Mouse (Mus musculus) kidney, postnatal 14 days (tissue): ENCODE measurements at regions not wholly inside any gene's neighbourhood (a gene's known extent, or its start where the extent isn't known, plus 50 kb on each side); places are given as distances from the start of the nearest gene placed in this dataset.
"Not testable (repeated sequence)": the region's sequence is repeated elsewhere in the genome, so short reads cannot be mapped to it uniquely, and the experiment has no call there.

Source experiments
- DNase-seq: peaks from one replicate; pipeline ENCODE4 v3.0.0; 2022; ENCODE audit warnings: mixed read lengths

- no peak for DNase-seq
Measured at GRCm38 (mm10) chr17:82367876-82368275, 629.7 kb upstream of the Slc8a1 start.

GRCm38 (mm10) chr17:82366001-82366400, 627.8 kb upstream of the Slc8a1 start:
- DNase-seq = no peak

DNA sequence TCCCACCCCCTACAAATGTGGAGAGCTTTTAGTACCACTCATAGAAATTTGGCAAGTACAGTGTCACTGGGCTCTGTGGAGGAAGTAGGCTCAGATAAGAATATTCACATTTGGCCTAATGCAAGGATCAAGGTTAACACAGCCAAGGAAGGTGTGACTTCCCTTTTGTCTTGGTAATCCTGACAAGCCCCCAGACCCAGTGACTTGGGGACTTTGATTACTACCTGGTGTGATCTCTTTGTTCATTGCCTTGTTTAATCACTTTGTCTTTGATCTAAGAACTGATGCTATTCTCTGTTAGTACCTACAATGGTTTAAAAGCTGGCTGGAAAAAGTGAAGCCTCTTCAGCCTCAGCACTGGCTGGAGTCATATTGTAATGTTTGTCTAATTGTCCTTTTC, 610.5 kb upstream of the Slc8a1 start:
- DNase-seq = no peak

DNA sequence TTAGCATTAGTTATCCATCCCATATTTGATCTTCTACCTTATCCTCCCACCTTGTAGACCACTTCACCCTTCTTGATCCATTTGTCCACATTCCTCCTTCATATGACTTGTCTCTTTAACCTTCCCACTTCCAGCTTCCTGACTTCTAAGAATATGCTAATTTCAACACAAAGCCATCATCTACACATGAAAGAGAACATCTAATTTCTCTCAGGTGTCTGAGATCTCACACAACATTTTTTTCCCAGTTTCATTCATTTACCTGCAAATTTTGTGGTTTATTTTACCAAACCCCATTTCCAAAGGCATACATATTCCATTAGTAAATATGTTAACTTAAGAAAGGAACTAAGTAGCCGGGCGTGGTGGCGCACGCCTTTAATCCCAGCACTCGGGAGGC, 593.3 kb upstream of the Slc8a1 start:
- no peak for DNase-seq

DNA sequence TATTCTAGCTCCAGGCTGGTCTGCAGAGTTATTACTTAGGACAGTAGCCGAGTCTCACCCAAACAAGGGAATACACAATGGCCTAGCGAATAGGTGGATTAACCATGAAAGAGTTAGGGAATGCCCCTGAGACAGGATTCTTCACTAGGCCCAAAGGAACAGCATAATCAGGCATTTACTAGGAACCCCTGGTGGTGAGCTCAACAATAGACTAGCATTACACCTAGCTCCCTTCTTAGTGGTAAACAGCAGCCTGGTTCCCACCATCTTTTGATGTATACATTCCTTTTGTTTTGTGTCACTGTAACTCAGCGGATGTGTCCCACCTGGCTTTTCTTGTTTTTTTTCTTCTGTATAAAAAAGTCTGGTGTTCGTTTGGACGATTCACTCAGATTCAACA, 574.0 kb upstream of the Slc8a1 start:
- DNase-seq = no peak

DNA sequence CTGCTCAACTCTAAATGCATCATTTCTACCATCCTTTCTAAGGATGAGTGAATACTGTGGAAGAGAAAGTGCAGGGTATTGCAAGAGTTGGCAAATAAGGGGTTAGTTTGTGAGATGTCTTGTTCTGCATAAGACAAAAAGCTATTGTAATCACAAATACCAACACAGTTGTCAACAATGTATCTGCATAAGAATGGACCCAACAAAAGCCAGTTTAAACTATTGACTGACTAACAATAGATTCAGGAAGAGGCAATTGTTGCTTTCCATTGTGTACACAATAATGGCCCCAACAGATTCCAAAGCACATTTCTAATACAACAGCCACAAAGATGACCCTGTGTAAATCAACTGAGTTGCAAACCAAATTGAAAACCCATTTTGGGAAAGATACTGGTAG, 568.2 kb upstream of the Slc8a1 start:
- DNase-seq = no peak

DNA sequence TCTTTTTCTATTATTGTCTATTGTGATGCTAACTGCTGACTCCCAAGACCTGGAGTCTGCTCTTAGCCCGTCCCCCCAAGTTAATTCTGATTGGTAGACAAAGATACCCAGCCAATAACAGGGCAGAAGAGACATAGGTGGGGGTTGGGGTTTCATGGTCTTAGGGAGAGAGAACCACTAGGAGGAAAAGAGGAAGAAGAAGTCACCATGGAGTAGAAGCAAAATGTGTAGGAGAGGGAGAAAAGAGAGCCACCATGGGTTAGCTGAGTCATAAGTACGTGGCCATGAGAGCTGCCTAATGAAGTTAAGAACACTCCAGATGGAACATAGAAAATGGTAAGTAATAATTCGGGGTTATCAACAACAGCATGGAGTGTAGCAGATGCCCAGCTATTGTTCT, 539.6 kb upstream of the Slc8a1 start:
- DNase-seq = no peak

- DNase-seq = no peak
Measured at GRCm38 (mm10) chr17:82273946-82274345, 535.8 kb upstream of the Slc8a1 start.

DNA sequence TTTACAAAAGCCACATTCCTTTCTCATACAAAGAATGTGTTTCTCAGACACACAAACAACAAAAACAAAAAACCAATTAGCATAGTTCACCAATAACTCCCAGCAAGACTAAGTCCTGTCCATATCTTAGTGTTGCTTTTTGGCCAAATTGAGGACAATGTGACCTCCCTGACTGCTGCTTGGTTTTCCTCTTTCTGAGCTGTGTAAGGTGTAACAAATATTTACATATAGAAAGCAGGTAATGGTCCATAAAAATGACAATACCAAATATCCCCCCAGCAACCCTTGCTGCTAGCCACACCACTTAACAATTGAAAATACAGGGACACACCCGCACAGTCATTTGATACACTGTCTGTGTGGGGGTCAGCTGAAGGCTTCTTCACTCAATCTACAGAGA, 534.7 kb upstream of the Slc8a1 start:
- DNase-seq = no peak

- not testable (repeated sequence) for DNase-seq
Measured at GRCm38 (mm10) chr17:82266842-82267241, 528.7 kb upstream of the Slc8a1 start.

DNA sequence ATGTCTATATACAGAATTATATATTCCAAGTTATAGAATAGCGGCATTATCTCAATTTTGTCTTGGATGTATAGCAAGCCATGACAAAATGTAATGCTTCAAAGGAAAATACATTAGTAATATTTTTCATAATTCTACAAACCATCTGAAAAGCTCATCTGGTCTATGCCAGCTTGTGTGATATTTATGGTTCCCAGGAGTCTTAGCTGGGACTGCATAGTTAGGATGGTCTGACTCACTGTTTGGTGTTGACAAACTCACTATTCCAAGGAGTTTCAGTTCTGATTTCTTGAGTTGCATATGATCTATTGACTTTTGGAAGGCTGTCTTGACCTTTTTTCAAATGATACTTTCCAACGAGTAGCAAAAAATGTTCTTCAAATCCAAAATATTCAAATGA, 514.2 kb upstream of the Slc8a1 start:
- DNase-seq = no peak

GRCm38 (mm10) chr17:82251841-82252240, 513.7 kb upstream of the Slc8a1 start:
- no peak for DNase-seq

GRCm38 (mm10) chr17:82238361-82238760, 500.2 kb upstream of the Slc8a1 start:
- DNase-seq = no peak

DNA sequence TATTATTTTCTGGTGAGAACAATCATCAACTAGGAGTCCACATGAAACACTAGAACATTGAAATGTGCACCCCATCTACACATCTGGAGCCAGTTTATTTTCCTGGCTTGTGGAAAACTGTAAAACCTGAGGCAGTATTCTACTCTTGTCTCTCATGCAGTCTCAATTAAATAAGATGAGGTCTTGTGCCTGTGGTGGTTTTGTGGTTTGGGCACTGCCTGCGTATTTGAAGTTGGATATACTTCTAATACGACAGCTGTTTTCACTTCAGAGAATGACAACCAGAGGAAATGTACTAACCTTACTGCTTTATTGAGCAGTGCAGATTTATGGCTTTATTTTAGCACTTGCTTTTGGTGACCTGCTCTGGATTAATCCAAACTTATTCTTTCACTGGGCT, 499.3 kb upstream of the Slc8a1 start:
- no peak for DNase-seq

- no peak for DNase-seq
Measured at GRCm38 (mm10) chr17:82215728-82216623, 477.8 kb upstream of the Slc8a1 start.

DNA sequence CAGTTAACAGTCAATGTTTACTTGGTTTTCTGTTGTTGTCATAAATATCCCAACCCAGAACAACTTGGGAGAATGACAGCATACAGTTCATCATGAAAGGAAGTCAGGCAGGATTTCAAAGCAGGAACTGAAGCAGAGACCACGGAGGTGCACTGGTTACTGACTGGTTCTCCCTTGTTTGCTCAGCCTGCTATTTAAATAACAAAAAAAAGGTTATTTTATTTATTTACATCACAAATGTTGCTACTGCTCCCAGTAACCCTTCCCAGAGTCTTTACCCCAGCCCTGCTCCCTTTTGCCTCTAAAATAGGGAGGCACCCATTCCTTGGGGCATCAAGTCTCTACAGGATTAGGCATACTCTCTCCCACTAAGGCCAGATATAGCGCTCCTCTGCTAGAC, 461.8 kb upstream of the Slc8a1 start:
- DNase-seq = no peak

DNA sequence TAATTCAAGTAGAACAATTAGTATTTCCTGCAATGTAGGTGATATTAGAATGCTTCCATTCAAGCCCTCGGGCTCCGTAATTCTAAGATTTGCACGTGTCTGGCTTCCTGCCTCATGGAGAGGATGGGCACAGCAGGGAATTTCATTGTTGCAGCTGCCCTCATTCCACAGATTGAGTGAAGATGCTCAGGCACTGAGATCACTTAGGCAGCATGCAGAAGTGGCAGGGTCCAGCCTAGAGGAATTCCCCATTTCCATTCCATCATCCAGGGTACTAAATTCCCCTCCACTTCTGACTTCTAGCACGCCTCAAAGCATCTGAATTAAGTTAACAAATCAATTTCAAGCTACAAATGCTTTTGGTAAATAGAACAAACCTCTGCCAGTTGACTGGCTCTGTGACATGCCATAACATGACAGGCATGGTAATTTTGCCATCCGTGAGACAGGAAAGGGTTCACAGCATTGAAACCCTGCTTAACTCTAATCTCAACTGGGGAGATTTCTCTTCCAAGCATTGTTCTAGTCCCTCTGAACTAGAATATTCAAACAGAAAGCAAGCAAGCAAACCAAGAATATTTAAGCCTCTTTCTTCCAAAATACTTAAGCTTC, 461.0 kb upstream of the Slc8a1 start:
- no peak for DNase-seq

DNA sequence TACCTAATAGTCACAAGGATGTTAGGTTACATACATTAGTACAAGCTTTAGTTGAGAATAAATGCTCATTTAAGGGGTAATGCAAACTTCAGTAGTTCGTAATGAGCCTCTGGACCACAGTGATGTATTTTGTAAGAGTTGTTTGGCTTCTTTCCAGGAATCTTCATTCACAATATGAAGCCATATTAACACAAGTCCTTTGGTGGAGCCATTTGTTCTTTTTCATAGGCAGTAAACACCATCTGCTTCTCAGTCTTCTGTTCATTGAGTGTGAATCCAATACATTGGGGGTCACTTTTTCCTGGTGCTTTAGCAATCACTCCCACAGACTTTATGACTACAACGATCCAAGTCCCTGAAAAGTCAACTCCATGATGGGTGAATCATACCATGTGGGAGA, 446.1 kb upstream of the Slc8a1 start:
- DNase-seq = no peak

DNA sequence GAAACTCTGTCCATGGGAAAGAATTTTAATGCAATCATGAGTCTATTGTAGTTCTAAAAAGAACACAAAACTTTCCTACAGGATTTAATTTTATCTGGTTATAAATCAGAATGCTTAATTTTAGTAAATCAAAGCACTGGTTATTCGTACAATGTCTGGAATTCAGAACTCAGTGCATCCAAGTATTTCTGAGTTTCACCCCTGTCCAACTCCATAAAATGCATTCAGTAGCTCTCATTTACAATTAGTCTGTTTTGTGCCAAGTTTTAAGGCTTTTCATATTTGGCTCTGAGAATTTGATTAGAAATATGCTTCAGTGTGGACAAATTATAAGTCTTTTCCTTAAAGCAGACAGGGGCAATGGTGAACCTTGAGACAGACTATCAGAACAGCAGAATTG, 433.0 kb upstream of the Slc8a1 start:
- DNase-seq = no peak

- no peak for DNase-seq
Measured at GRCm38 (mm10) chr17:82153446-82153845, 415.3 kb upstream of the Slc8a1 start.

- no peak for DNase-seq
Measured at GRCm38 (mm10) chr17:82134843-82135242, 396.7 kb upstream of the Slc8a1 start.

GRCm38 (mm10) chr17:82132941-82133340, 394.8 kb upstream of the Slc8a1 start:
- DNase-seq = no peak

- no peak for DNase-seq
Measured at GRCm38 (mm10) chr17:82087141-82087540, 349.0 kb upstream of the Slc8a1 start.

DNA sequence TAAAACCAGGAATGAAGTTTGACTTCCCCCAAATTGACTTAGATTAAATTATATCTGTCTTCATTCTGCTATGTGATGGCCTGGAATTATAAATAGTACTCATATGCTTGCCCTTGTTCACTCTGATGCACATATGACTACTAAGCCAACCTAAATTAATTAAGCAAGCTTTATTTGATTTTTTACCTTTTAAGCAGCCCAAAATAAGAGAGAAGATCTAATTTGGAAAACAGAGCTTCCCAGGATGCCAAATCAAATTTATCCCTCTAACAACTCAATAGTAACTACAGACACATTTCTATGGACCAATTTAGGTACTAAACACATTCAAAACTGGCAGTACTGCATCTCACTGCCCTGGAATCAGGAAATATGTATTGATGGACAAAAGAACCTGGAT, 342.1 kb upstream of the Slc8a1 start:
- no peak for DNase-seq
